Mouse (Mus musculus): ENCODE data around the gene Lancl1.
A peak's percentile ranks its signal among the peaks of the same experiment; 100 is the strongest.

The Lancl1 gene

GRCm38 (mm10) chr1:67038246-67038987 lies at the start of gene Lancl1:
Gene Lancl1, minus strand, starts transcription at chr1:67038872.
- DNase-seq = peak; percentile 90

DNA sequence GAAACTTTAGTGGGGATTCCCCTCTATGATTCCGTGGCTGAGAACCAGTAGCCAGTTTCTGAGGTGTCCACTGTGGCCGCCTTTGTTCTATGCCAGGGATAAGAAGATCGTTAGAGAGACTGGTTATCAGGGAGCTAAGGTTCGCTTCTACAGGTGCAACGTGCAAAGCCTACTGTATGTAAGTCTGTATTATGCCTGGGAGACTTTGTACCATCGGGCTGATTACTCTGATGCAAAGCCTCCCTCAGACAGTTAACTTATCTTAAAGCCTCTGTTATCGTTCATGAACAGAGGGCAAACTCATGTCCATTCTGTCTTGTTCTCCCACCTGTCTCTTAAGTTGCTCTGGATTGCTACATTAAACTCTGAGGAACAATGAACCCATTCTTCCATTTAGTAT lies 40.5 kb upstream of the Lancl1 start:
- no peak for DNase-seq

GRCm38 (mm10) chr1:67078666-67079065 lies 40.0 kb upstream of the Lancl1 start:
- no peak for DNase-seq

DNA sequence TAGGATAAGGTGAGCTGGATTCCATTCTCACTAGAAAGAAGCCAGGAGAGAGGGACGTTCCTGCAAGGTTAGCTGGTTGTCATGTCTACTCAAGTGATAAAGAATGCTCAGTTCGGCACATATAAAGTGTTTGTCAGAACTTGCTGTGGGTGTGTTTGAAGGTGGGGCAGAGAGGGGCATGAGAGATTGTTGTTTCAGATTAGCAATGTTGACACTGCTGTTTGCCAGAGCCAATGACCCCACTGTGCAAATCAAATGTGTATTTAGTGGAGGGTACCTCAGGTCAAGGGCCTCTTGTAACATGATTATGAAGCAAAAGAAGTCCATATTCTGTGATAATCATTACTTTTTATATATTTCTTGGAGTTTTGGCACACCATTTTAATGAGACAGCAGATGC lies 39.1 kb upstream of the Lancl1 start:
- no peak for DNase-seq

GRCm38 (mm10) chr1:67067561-67067960 lies 28.9 kb upstream of the Lancl1 start:
- DNase-seq = no peak

DNA sequence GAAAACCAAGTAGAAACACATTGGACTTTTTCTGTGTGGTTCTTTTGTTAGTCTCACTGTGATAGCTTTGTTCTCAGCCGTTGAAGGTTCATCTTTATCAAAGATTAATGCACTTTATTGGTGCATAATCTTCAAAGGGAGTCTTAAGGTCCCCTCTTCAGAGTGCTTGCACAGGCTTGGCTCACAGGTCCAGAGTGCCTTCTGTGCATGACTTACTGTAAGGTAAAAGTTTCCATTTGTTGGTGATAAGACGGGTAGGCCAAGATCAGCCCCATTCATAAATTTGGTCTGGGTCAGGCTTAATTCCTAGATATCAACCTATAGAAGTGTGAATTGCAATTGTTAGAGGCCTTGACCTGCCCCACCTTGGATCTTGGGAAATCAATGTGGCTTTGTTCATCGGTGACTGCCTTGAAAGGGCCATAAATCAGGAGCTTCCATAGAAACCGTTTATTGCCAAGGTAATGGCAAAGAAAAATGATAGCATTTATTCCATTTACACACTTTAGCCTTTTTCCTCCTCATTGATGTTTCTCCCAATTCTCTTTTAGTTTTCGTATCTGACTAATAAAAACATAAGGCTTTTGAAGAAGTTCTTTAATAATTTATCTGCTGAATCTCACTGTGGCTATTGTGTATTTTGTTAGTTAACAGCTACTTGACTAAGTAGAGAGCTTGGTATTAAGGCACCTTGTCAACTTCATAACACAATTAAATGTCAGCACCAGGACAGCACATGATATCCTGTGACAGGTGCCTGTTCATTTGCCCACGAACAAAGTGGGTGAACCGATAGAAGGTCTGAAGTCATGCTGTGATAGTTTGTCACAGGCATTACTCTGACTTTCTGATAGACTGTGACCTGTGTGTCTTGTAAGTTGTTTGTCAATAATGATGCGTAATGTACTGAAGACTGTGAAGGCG lies 26.9 kb upstream of the Lancl1 start:
- no peak for DNase-seq

GRCm38 (mm10) chr1:67061456-67062085 lies 22.9 kb upstream of the Lancl1 start:
- peak; percentile 58 for DNase-seq

GRCm38 (mm10) chr1:67055816-67056215 lies 17.1 kb upstream of the Lancl1 start:
- no peak for DNase-seq

DNA sequence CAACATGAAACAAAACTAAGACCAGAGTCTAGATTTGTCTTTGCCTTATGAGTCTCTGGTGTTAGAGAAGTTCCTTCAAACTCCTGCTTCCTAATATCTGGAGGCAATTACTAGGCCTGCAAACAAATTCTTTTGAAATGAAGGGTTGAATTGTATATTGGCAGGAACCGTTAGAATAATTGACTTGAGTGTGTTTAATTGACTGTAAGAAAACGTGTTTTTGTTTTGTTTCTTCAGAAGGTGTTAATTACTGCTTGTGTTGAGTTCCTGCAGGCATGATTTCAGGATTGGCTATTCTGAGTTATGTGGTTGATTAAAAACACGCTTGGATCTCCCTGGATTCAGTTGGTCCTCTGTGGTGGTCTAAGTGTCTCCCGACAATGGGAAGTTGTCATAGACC lies 14.0 kb upstream of the Lancl1 start:
- DNase-seq = no peak

GRCm38 (mm10) chr1:67049600-67049999 lies 10.9 kb upstream of the Lancl1 start:
- DNase-seq = no peak

DNA sequence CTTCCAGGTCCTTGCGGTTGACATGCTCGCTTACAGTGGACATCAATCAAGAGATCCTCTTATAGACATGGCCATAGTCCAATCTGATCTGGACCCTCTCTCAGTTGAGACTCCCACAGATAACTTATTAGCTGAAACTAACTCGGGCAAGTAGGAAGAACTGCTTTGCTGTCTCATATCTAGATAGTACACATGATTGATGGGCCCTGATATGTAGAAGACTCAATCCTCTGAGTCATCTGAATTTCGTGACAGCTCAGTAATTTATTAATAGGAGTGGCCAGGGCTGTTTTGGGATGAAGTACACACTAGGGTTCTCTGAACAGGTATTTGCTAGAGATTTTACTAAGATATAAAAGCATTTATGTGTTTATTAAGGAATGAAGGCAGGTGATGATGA lies 10.0 kb upstream of the Lancl1 start:
- DNase-seq = no peak

DNA sequence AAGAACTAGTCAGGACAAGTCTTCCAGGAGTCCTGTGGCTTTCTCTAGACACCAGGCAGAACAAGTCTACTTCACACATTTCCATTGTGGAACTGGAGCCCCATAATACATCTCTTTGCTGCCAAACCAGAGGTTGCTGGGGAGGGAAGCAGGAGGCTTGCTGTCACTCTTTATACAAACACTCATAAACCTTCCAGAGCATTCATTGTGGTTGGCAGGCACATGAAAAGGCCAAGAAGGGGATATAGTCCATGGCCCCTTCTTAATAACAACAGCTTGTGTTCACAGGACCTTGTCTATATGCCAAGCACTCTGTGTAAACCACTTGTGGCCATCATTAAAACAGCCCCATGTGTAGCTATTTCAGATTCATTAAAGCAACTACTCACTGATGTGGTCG lies 6.4 kb upstream of the Lancl1 start:
- no peak for DNase-seq

GRCm38 (mm10) chr1:67042583-67042982 lies 3.9 kb upstream of the Lancl1 start:
- no peak for DNase-seq

GRCm38 (mm10) chr1:67039083-67039482 lies 411 bp upstream of the Lancl1 start:
- DNase-seq = no peak

GRCm38 (mm10) chr1:67037198-67037597 lies 1.5 kb downstream of the Lancl1 start:
- no peak for DNase-seq

DNA sequence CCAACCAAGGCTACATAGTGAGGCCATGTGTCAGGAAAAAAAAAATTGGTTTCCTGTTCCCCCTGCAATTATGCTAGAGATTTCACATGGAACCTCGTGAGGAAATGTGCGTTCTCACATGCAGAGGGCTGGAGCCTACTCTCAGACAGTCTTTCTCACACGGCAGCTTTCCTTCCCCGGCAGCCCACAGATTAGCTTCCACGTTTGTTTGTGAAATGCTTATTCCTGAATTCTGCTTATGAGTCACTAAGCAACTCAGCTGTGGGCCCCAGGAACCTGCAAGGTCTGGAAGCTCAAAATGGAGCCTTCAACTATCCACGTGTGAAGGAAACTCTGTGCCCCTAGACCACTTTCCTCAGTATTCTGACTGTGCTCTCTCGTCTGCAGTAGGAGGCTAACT lies 5.4 kb downstream of the Lancl1 start:
- no peak for DNase-seq

GRCm38 (mm10) chr1:67026927-67027511 lies 11.7 kb downstream of the Lancl1 start:
- DNase-seq = no peak

DNA sequence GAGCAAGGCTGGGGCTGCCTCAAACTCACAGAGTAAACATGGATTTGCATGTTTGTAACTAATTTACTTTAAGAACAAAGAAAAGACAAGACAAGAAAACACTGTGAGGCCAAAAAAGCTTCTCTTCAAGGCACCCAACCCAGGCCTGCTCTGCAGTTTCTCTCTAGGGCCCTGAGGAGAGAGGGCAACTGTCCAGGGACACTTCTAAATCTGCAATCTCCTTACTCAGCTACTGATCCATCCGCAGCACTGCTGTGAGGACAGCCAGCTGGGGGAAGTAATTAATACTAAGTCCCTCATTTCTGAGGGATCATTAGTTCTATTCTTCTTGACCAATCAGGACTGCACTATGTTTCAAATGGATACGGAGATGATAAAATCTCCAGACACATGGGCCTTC lies 12.5 kb downstream of the Lancl1 start:
- DNase-seq = no peak

DNA sequence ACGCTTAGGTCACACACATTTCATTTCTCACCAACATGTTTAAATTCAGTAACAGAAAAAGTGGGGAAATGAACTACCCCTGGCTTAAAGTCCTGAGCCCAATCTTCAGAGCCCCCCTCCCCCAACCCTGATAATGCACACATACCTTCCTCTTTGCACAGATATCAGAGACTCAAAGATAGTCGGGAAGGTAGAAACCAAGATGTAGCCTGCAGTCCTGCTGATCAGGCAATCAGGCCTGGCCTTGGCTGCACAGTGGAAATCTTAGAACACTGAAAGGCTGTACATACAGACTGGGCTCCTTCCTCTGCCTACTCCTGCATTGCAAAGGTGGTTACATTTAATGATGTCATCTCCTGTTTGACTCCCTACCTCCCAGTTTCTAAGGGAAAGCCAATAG lies 15.9 kb downstream of the Lancl1 start:
- no peak for DNase-seq

DNA sequence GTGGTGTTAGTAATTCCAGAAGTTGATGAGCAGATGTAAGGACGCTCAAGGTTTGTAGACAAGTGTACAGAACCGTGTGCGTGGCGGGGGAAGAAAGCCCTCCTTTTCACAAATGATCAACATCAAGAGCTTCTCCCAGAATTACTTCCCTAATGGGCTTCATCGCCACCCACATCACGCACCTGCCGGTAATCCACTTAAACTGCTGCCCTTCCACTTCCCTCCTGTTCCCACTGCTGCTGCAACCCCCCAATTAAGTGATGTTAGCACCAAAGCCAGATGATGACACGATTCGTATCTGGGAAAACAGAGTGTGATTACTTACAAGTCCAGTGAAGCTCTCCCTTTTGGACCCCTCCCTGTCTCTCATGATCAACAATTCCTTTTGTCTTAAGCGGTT lies 16.6 kb downstream of the Lancl1 start:
- DNase-seq = no peak

DNA sequence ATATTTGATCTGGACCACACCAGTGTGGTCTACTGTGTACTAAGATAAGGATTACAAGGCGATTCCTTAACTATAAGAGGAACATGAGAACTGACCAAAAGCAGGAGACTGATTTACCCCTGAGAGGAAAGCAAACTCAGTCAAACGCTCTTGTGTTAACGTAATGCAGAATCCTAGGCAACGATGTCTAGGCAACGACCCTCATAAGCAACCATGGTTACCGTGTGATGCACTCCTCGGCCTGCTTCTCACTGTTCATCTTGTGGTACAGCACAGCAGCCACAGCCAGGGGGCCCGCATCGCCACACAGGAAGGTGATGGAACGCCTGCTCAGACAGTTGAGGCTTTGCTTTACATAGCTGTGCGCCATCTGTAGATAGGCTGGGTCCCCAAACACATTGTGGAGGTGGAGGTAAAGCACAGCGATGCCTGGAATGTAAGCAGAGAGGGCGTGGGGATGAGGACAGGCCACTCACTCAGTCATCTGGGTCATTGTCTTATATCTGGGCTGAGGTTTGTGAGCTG lies 18.0 kb downstream of the Lancl1 start:
- DNase-seq = no peak

DNA sequence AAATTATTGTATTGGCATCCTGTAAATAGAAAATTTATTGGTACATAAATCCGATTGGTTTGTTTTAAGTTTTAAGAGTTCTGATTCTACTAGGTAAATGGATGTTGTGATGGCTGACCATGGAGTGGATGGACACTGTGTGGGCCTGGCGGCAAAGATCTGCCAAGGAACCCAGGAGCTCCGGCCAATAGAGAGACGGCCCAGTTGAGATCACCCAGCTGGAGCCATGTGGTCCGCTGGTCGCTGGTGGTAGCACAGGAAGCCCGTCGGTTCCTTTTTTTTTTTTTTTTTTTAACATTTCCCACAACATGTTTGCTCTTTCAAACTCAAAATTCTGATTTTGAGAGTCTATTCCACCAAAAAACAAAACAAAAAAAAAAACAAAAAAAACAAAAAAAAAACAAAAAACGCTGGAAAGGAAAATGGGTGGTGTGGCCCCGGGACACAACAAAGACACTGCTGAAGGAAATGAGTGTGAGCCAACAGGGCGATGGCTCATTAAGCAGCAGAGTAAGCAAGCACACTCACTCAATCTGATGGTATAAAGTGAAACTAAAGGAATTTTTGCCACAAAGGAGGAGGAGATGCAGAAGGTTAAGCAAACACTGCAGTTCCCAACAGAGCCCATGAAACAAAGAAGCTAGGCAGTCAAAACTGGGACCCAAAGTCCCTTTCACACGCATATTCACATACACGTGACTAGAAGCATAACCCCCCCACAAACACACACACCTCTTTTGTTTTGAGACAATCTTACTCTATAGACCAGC lies 21.4 kb downstream of the Lancl1 start:
- no peak for DNase-seq

Measured in kidney, adult 18-20 months (tissue).